Mouse (Mus musculus): ENCODE data around the gene Trappc3l.
A peak's percentile ranks its signal among the peaks of the same experiment; 100 is the strongest.
"Not testable (repeated sequence)": the region's sequence is repeated elsewhere in the genome, so short reads cannot be mapped to it uniquely, and the experiment has no call there.

The Trappc3l gene

DNA sequence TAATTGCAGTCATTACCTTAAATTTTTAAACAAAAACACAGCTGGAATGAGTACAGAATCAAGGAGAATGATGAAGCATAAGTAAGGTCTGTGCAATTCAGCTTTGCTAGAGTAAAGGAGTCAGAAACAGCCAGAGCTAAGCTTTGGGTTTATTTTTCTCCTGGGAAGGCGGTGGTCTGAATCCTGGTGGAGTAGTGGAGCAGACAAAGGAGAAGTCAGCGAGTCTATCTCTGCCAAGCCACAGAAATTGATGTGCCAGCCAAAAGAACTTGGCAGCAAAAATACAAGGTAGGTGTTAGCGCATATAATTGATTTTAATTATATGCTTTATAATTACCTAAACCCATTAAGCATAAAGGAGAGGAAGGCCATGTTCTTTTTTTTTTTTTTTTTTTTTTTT lies at the start of gene Trappc3l:
Gene Trappc3l (plus strand): TSS at position 197 of the 400 bp plus-strand sequence.
- DNase-seq (ENCODE audit: extremely low read depth, low read depth, low spot score): no peak

DNA sequence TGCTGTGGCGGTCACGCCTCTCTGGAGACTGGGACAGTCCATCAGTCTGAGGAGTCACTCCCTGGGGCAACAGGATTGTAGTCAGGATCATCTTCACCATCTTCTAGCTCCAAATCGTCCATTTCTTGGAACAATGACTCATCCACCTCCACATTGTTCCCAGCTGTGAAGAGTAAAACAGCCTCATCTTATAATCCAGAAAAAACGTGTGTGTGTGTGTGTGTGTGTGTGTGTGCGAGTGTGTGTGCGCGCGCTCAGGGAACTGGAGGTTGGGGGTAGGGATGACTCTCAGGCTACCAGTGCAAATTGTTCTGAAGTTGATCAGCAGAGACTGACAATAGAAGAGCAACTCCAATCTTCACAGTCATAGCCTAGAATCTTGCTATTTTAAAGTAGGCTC lies 40.7 kb upstream of the Trappc3l start:
- not testable (repeated sequence) for DNase-seq (ENCODE audit: extremely low read depth, low read depth, low spot score)

DNA sequence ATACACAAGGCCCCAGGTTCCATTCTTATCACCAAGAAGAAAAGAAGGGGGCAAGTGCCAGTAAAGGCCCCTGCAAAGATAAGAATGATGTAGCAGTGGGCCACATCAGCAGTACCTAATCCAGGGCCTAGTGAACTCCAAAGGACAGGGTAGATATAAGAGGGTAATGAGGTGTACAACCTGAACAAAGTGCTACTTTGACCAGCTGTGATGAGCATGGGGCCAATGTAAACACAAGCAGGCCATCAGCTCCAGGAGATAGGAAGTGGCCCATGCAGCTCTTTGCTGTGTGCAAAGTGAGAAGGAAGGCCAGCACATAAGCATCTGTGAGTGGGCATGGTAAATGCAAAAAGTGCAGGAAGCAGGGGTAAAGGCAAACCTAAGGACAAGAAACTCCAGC lies 39.0 kb upstream of the Trappc3l start:
- no peak for DNase-seq (ENCODE audit: extremely low read depth, low read depth, low spot score)

DNA sequence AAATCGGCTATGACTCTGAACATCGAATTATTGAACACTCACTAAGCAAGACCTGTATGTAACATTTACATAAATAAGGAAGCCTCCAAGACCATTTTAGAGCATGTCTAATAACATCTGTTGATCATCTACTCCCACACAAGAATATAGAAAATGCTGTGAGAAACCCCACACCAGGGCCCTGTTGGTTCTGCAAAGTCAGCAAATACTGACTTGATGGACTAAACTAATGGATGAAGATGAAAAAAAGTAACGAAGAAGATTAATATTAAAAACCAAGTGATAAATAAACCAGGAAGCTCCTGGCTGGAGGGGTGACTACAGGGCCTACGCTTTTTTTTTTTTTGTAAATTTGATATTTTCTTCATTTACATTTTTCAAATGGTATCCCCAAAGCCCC lies 24.8 kb upstream of the Trappc3l start:
- no peak for DNase-seq (ENCODE audit: extremely low read depth, low read depth, low spot score)

DNA sequence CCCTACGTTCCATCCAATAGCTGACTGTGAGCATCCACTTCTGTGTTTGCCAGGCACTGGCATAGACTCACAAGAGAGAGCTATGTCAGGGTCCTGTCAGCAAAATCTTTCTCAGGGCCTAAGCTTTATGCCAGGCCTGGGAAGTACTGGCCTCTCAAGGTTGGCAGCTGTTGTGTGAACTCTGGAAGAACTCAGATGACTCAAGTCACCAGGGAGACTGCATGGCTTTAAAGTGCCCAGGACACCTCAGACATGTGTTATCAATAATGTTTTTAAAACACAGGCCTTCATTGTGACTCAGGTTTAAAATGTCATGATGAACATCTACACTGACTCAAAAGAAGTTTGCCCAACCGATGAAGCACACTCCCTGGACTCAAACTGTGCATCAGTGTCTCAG lies 24.2 kb upstream of the Trappc3l start:
- no peak for DNase-seq (ENCODE audit: extremely low read depth, low read depth, low spot score)

DNA sequence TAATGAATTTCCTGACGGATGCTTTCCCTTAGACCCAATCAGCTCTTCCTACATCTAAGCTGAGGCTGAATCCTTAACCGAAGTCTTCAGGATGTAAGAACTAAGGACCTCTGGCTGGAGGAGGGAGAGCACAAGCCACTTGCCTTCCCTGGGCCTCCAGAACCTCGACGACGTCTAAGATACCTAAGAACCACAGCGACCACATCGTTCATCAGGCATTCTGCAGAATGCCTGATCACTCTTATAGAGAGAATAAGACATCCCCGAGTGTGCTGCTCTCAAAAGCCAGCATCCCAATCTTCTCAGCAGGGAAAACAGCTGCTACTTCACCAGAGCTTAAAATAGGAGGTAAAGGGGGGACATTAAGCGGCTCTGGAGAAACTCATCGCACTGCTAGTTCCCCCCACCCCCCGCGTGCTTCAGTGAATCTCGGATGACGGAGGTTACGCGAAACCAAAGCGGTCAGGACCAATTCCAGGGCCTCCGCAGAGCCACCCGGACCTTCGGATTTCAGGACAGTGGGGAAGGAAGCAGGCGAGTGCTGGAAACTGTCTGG lies 18.6 kb upstream of the Trappc3l start:
- DNase-seq (ENCODE audit: extremely low read depth, low read depth, low spot score): no peak

DNA sequence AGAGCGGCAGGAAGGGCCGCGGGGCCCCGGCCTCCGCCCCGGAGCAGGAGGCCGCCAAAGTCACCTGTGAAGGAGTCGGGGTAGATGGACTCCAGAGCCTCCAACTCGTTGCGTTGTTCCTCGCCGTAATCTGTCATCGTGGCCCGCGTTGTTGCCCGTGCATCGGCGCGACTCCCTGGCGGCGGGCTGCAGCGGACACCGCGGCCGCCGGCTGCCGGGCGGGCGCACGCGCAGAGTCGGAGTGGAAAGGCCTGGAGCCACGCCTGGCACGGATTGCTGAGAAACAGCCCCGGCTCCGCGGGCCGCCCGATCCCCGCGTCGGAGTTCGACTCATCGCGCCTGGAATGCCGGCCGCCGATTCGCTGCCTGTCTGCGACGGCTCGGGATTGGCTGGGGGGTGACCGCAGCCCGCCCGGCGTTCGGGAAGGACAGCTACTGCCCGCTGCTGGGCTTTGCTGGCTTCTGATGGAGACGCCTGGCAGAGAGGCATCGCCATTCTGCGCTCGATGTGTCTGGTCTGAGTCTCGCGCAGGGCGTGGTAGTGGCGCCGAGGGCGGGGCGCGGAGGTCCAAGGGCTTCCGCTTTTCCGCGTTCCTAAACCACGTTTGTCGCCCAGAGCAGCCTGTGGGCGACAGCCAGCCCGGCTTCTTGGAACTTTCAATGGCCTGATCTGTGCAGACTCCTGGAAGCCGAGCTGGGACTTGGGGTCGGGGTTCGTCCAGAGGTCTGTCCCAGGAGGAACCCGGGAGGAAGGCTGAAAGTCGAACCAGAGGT lies 17.9 kb upstream of the Trappc3l start, which contains the start of gene Rwdd1:
Gene Rwdd1 (minus strand): TSS at position 323 of the 774 bp plus-strand sequence.
- DNase-seq (ENCODE audit: extremely low read depth, low read depth, low spot score): peak; percentile 65

DNA sequence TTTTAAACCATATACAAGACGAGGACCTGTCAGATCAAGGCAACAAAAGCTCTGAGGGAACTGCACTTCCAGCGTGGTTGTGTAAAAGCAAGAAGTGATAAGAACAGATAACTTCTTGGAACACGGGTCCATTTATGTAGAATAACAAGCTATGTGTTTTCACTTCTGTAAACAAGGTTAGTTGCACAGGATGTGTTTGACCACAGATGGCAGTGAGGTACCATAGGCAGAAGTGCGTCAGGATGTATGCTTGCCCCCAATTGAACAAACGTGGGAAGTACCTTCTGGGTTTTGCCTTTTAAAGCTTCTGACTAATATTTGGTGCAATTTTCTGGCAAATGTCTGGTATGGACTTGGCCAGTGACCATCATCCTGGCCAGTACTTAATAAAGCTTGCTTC lies 7.1 kb upstream of the Trappc3l start:
- DNase-seq (ENCODE audit: extremely low read depth, low read depth, low spot score): no peak

DNA sequence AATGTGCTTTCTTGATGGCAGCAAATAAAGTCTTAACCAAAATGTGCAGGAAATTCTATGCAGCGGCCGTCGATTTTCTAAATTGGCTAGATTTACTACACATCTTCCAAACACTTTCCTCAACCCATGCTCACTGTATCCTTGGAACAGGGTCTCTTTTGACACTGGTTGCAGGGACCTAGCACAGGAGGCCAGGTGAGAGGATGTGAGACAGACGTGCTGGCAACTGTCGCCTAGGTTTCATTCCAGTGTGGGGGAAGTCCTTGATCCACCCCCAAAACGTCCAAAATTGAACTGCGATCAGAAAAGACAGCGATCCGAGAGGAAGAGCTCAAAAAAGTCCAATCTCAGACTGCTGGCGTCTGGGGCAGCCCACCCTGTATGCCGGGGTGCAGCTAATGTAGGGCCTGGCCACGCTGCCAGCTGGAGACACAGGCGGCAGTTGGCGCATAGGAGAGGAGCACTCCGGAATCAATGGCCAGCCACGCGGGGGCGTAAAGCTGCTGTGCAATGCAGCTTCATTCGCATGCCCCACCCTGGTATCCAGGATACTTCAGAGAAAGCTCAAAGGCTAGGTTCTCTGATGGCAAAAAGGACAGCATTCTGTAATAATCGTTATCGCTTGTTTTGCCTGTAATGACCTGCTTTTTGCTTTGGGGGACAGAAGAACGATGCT lies 3.6 kb upstream of the Trappc3l start:
- DNase-seq (ENCODE audit: extremely low read depth, low read depth, low spot score): no peak

DNA sequence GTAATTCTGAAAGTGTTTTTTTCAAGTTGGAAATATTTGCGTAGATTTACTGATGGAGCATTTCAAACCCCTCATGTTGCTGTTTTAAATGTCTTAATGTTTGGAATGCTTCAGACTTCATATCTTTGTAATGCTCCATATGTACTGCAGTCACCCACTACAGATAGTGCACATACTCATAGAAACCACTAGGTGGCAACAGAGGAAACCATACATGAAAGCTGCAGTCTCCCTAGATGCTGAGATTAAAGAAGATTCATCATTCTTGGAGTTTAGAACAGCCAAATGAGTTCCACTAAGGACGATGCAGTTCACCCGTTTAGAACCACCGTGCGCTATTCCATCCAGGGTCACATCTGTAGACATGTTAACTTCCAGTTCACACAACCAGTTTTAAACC lies 810 bp upstream of the Trappc3l start:
- no peak for DNase-seq (ENCODE audit: extremely low read depth, low read depth, low spot score)

DNA sequence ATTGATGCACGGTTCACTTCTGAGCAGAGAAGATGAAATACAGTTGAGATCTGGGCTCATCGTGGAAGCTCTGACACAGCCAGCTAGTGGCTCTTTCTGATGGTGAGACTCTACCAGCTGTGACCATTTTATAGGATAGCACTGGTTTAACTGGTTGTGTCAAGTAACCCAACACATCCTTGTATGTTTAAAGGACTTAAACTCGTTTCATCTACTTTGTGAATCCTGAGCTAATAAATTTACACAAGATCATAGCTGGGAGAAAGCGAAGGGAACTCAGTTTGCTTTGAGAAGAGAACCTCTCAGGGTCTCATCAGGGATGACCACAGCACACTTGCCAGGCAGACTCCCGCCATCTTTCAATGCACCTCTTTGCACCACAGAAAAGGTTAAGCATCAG lies 6.8 kb downstream of the Trappc3l start, which contains the start of gene Calhm4:
Gene Calhm4 (minus strand): TSS at position 101 of the 400 bp plus-strand sequence.
- DNase-seq (ENCODE audit: extremely low read depth, low read depth, low spot score): no peak

DNA sequence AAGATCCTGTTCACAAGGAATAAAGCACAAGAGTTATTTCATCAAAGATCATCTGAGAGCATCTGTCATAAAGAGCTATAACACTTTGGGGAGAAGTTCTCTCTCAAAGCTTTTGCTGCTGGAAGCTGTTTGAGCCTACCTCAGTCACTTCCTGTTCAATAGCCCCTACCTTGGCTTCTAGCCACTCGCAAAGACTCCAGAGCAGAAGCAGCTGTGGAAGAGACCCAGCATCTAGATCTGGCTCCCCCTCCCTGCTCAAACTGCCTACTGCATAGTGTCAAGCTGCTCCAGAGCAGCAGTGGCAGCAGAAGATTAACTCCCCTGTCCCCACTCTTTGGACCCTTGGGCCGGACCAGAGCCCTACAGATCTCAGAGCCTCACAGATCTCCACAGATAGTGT lies 16.6 kb downstream of the Trappc3l start:
- no peak for DNase-seq (ENCODE audit: extremely low read depth, low read depth, low spot score)

DNA sequence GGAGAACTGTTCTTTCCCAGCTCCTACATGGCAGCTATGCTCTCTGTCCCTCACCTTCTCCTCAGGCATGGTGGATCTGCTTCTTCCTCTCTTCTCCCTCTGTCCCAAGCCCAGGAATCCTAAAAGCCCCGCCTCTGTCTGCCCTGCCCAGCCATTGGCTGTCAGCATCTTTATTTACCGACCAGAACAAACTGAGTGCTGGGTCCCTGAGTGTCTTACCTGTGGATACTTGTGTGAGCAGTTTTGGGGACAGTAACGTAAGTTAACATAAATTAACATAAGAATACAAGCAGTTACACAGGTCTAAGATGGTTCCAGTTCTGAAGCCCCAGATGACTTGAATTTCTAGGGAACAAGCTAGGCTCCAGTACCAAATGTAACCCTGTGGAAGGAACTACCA lies 29.2 kb downstream of the Trappc3l start:
- no peak for DNase-seq (ENCODE audit: extremely low read depth, low read depth, low spot score)

DNA sequence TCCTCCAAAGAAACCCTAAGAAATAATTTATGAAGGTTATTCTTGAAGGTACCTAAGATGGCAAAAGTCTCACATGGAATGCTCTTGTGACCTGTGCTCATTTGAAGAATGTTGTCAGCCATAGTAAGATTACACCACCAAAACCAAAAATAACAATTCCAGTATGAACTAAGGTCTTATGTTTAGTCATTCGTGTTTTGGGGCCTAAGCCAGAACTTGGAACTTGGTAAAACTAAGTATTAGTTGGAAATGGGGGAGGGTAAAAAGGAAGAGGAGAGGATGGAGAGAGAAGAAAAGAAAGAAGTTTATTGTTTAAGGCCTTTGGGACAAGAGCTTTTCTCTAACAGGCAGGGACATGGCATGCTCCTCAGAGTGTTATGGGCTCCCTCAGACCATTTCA lies 32.2 kb downstream of the Trappc3l start:
- DNase-seq (ENCODE audit: extremely low read depth, low read depth, low spot score): no peak

DNA sequence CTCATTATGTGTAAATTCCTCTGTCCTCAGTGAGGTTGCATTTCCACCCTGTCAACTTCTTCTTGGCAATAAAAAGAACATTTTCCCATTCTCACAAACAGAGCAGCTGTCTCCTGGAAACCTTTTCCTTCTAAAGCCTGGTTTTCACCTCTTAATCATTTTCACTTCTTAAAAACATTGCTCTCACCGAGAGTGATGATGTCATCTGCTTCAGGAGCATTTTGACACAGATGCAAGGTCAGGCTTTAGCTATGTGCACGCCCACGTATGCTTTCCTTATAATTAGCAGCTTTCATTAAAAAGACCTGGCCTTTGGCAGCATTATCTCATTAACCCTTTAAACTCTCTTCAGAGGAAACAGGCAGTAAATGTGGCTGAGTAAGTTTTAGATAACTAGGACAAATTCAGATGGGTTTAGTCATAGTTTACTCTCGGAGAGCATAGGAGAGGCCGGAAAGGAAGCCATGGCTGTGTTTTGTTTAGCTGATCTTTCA lies 33.6 kb downstream of the Trappc3l start:
- no peak for DNase-seq (ENCODE audit: extremely low read depth, low read depth, low spot score)

DNA sequence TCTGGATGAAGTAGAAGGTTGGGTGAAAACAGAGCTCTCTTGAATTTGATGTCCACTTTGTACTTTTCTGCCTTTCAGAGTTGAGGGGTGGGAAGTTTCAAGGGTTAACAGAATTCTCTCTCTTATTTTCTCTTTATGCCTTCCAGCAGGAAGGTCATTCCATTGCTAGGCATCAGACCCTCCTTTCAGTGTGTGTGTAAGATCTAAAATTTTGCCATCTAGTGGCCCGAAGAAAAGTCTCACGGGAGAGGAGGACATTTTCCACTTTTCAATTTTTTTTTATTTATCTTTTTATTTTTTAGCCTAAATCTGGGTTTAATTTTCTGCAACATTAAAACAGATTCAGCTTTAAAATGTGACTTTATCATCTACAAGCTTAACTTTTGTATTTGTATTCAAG lies 34.3 kb downstream of the Trappc3l start:
- no peak for DNase-seq (ENCODE audit: extremely low read depth, low read depth, low spot score)

DNA sequence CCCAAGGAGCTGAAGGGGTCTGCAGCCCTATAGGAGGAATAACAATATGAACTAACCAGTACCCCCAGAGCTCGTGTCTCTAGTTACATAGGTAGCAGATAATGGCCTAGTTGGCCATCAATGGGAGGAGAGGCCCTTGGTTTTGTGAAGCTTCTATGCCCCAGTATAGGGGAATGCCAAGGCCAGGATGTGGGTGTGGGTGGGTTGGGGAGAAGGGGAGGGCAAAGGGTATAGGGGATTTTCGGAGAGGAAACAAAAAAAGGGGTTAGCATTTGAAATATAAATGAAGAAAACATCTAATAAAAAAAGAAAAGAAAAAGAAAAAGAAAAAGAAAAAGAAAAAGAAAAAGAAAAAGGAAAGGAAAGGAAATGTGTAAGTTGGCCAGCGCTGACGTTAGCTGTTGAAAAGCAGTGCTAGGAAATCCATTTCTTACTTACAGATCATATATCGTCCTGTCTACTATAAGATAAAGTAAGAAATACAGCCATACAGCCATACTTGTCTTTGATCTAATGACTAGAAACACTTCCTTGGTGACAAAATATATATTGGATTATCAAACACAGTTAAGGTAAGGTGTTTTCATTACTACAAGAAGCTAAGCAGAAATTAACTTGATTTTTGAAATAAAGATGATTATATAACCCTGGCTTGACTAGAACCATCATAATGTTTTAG lies 37.3 kb downstream of the Trappc3l start:
- DNase-seq (ENCODE audit: extremely low read depth, low read depth, low spot score): no peak

DNA sequence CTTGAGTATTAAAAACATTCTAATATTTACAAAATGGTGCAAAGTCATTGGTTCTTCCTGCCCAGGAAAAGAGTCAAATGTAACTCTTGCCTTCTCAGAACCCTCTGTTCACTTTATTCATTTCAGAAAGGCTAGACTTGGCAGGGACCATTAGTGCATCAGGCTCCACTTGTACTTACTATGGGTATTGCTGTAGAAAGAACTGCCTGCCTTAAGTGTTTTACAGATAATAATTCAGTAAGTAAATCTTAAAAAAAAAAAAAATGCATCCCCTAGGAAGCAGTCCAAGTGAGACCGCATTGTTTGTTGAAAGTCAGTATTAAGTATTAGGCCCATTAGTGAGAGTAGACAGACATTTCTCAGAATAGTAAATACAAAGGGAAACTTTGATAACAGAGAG lies 49.1 kb downstream of the Trappc3l start:
- no peak for DNase-seq (ENCODE audit: extremely low read depth, low read depth, low spot score)

DNA sequence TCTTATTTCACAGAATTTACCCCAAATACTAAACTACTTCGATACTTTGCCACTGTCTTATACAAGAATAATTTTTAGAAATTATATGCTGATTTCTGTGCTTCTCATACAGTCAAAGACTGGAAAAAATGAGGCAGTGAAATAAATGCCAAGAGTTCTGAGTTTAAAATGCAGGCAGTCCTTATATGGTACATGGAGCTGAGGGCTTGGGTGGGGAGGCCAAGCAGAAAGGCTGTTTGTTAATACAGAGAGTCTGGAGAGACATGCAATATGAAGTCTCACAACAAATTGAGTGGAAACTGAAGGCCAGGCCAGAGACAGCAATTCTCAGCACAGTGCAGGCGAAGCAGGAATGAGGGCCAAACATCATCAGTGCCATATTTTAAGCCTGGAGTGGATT lies 51.1 kb downstream of the Trappc3l start:
- no peak for DNase-seq (ENCODE audit: extremely low read depth, low read depth, low spot score)

DNA sequence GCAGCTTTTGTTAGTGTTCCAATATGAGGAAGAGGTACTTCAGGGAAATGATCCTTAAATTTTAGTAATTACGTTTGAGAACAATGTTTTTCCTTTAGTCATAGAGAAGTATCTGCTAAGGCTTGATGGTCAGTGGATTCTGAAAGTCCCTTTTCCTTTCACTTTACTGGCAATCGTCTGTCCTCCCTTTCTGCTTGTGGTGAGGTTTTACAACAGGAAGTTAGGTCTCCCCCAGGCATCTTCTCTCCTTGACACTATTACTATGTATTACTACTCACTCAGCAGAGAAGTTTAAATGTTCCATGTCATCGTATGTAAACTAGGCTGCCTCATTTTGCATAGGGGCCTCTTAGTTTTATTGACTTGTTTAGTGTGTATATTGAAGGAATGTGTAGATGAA lies 52.1 kb downstream of the Trappc3l start:
- no peak for DNase-seq (ENCODE audit: extremely low read depth, low read depth, low spot score)

DNA sequence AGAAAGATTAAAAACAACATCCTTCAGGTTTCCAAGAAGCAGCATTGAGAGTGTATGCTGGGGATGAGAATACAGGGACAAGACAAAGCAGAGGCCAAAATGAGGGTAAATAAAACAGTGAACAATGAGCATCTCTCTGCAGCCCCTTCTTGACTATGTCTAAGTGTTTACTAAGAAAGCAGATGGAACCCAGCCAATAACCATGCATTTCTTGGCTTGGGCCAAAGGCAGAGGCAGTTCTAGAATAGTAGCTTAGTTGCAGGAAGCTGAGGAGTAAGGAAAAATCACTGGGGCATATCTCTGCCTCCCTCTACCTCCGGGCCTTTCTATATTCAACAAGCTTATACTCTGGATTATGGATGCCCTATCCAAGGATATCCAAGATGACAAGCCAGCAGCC lies 53.1 kb downstream of the Trappc3l start:
- no peak for DNase-seq (ENCODE audit: extremely low read depth, low read depth, low spot score)

All from fat pad, adult 2 months (tissue).